8 mouse cellular contexts compared by ENCODE assay signal in genomic region chr3:96333396-96334174, GRCm38 (mm10). TPM values are rescaled to one million over a fixed set of nuclear protein-coding genes. Genes with fewer than 3 reads are reported as not detected.
A peak's percentile ranks its signal among the peaks of the same experiment; 100 is the strongest.
DNase-seq lines count a peak whose midpoint lies in the region; ATAC-seq and TF ChIP-seq lines count a peak whose summit lies in the region.

No protein-coding gene starts in this region.

- WGBS in kidney, embryonic 14.5 days, result 2% methylated on average over 25 of the region's 25 CpGs
- 3% methylated on average over 25 of the region's 25 CpGs for WGBS in heart, postnatal 0 days

- H3K4me2 ChIP-seq in kidney, embryonic 14.5 days (replicated peaks; ENCODE audit: low read depth, low read length), result peak overlapping the region; percentile 10
- H3K4me2 ChIP-seq in heart, postnatal 0 days (ENCODE audit: low read depth, low read length), result peak overlapping the region; percentile 46

- no peak overlapping the region for H3K27ac ChIP-seq in kidney, embryonic 14.5 days (ENCODE audit: low read depth, low read length)
- no peak overlapping the region for H3K27ac ChIP-seq in heart, postnatal 0 days (ENCODE audit: low read depth)

- H3K9me3 ChIP-seq in kidney, embryonic 14.5 days (ENCODE audit: control insufficient read depth, low read length), result no peaks in the 10 kb centered on the region
- 0 out of 2 replicates have a peak, but pooled peaks cover 4% of the 10 kb centered on the region for H3K9me3 ChIP-seq in heart, postnatal 0 days (replicated peaks; ENCODE audit: control insufficient read depth, low read length)

- no peak for DNase-seq in kidney, postnatal 14 days
- peak; percentile 54 for DNase-seq in Muller cell, postnatal 12 days (ENCODE audit: inconsistent ontology term)
- no peak for DNase-seq in heart, postnatal 0 days (ENCODE audit: low spot score)
- DNase-seq in gastrocnemius, adult 18-20 months (ENCODE audit: low spot score), result no peak
- DNase-seq in urinary bladder, adult 2 months (ENCODE audit: low spot score), result no peak
- DNase-seq in spleen, adult 12 weeks (ENCODE audit: low spot score), result no peak

- no peak for TF ChIP-seq EP300 in heart, postnatal 0 days (IDR thresholded peaks at IDR 0.05; ENCODE audit: low read depth)

- H3K4me3 ChIP-seq in kidney, embryonic 14.5 days (ENCODE audit: low read length), result peak overlapping the region; percentile 22
- peak overlapping the region; percentile 31 for H3K4me3 ChIP-seq in heart, postnatal 0 days (ENCODE audit: low read depth, low read length)

- H3K9ac ChIP-seq in kidney, embryonic 14.5 days (ENCODE audit: low read depth, low read length), result no peak overlapping the region
- H3K9ac ChIP-seq in heart, postnatal 0 days (replicated peaks; ENCODE audit: low read depth, low read length), result no peak overlapping the region

- peaks cover 90% of the 10 kb centered on the region for H3K27me3 ChIP-seq in kidney, embryonic 14.5 days (ENCODE audit: control insufficient read depth, insufficient read depth, low read length)
- peaks cover 98% of the 10 kb centered on the region for H3K27me3 ChIP-seq in heart, postnatal 0 days (ENCODE audit: control insufficient read depth, insufficient read depth, low read length)

- no peaks in the 10 kb centered on the region for H3K36me3 ChIP-seq in kidney, embryonic 14.5 days (ENCODE audit: control insufficient read depth, insufficient read depth, low read length)
- H3K36me3 ChIP-seq in heart, postnatal 0 days (replicated peaks; ENCODE audit: control insufficient read depth, insufficient read depth, low read length), result no peaks in the 10 kb centered on the region

- peaks cover 5% of the 10 kb centered on the region; the same call in 1 of the 2 replicates for H3K4me1 ChIP-seq in kidney, embryonic 14.5 days (ENCODE audit: control insufficient read depth, insufficient read depth, low read length)
- no peaks in the 10 kb centered on the region for H3K4me1 ChIP-seq in heart, postnatal 0 days (ENCODE audit: control insufficient read depth, insufficient read depth)

- ATAC-seq in kidney, embryonic 14.5 days (ENCODE audit: low FRiP score, low TSS enrichment), result no peak
- no peak for ATAC-seq in heart, postnatal 0 days (ENCODE audit: insufficient read depth, low read depth)
- 0 out of 2 replicates have a peak, but pooled peaks have one; percentile 10 for ATAC-seq in megakaryocyte-erythroid progenitor cell, adult 5-6 weeks (replicated peaks; ENCODE audit: low FRiP score, low TSS enrichment, poor library complexity, severe bottlenecking)

- TF ChIP-seq CTCF in heart, postnatal 0 days (IDR thresholded peaks at IDR 0.05; ENCODE audit: low read depth), result no peak

RNA-seq across cellular contexts. Expression of gene Fcgr1, which starts 39.8 kb away (rescaled TPM):
- polyA plus RNA-seq in kidney, embryonic 14.5 days (2014; fragmentation: Nextera tagmentation; extraction: Ambion mirVana), result 1.8 and 2.2 TPM in 2 replicates
- 1.1 and 3.0 TPM in 2 replicates for total RNA-seq in heart, postnatal 0 days (2014; rRNA removed; ENCODE audit: low replicate concordance)
- 1.2 and 1.5 TPM in 2 replicates for polyA plus RNA-seq in heart, postnatal 0 days (2015; fragmentation: Nextera tagmentation; extraction: Ambion mirVana)
- not detected in 2 replicates for total RNA-seq in megakaryocyte-erythroid progenitor cell, adult 5-6 weeks (2014; fragmentation: Nextera tagmentation)
- total RNA-seq in megakaryocyte-erythroid progenitor cell, adult 5-6 weeks (2017), result 0.11 TPM in 1 of 2 replicates, not detected in the other
- under 1 TPM in 1 of 2 experiments, not detected in 1; 0.14 TPM for total RNA-seq in gastrocnemius, adult 18-20 months (2021)
- 4.9 and 5.6 TPM in 2 replicates for polyA plus RNA-seq in urinary bladder, adult 2 months (2012; rRNA removed)
